ENCODE assay signal across 11 mouse cellular contexts in the genomic region with DNA sequence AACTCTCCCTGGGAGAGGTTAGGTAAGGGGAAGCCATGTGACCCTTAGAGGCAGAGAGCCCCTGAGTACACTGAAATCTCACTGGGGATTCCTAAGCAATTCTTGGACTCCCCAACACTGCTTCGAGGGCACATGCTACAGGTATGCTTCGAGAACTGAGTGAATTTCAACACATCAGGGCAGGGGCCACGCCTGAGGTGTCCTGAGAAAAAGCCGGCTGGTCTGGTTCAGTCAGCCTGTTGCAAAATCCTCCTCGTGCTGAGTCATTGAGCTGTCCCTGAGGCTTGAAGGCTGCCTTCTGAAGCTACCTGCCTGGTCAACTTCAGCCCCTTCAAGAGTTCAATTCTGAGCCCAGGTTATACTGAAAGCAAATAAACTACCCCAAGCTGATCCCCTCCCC.
DNase-seq lines count a peak whose midpoint lies in the region; ATAC-seq and TF ChIP-seq lines count a peak whose summit lies in the region.
"Had no signal": no experiment of that assay in that cellular context is flagged by ENCODE, and none has a peak within 500 bp of the region (broad histone marks: within the 10 kb centered on the region; RNA-seq: fewer than 3 reads in every experiment).

No protein-coding gene starts in this region.

- H3K4me2 ChIP-seq in stomach, embryonic 15.5 days: no peak overlapping the region
- H3K4me2 ChIP-seq: embryonic facial prominence, embryonic 15.5 days; hindbrain, embryonic 15.5 days had no signal

- no peak overlapping the region for H3K9ac ChIP-seq in stomach, embryonic 15.5 days
- H3K9ac ChIP-seq: embryonic facial prominence, embryonic 15.5 days; hindbrain, embryonic 15.5 days had no signal

- TF ChIP-seq CTCF in kidney, adult 2 months (conservative IDR thresholded peaks at IDR 0.05; ENCODE audit: insufficient read depth, insufficient read length, low read depth, low read length): no peak

- H3K4me3 ChIP-seq in kidney, adult 2 months (ENCODE audit: insufficient read depth, low read depth, low read length): no peak overlapping the region
- H3K4me3 ChIP-seq in stomach, embryonic 15.5 days (replicated peaks): no peak overlapping the region
- H3K4me3 ChIP-seq: embryonic facial prominence, embryonic 15.5 days; hindbrain, embryonic 15.5 days had no signal

- TF ChIP-seq POLR2A in kidney, adult 2 months (IDR thresholded peaks at IDR 0.05; ENCODE audit: low read depth, low read length): no peak

- peak; percentile 29 for DNase-seq in kidney, adult 2 months
- DNase-seq in kidney, adult 11 months: no peak
- DNase-seq in adrenal gland, adult 8-10 months: peak; percentile 67
- DNase-seq in lung, adult 18-20 months: peak; percentile 88 to 93
- no peak for DNase-seq in frontal cortex, adult 2 months (ENCODE audit: extremely low spot score in 1 of 2, low spot score in 1 of 2)
- DNase-seq in spleen, adult 12 weeks (ENCODE audit: low spot score): no peak
- no peak for DNase-seq in cerebellum, adult 9-10 months
- DNase-seq: cerebellum, adult 18-20 months had no signal

- ATAC-seq in stomach, embryonic 15.5 days (ENCODE audit: insufficient read depth, low FRiP score, low read depth): peak; percentile 78

- H3K27ac ChIP-seq in kidney, adult 2 months (ENCODE audit: insufficient read depth, low read depth, low read length): no peak overlapping the region
- peak overlapping the region; percentile 61; the same call in 1 of the 2 replicates for H3K27ac ChIP-seq in stomach, embryonic 15.5 days
- H3K27ac ChIP-seq: embryonic facial prominence, embryonic 15.5 days; hindbrain, embryonic 15.5 days had no signal

- H3K27me3 ChIP-seq in kidney, adult 2 months (replicated peaks; ENCODE audit: control insufficient read depth, insufficient read depth, low read length): no peaks in the 10 kb centered on the region
- H3K27me3 ChIP-seq in stomach, embryonic 15.5 days (replicated peaks): no peaks in the 10 kb centered on the region
- H3K27me3 ChIP-seq: embryonic facial prominence, embryonic 15.5 days; hindbrain, embryonic 15.5 days had no signal

- 60% methylated on average over 5 of the region's 5 CpGs for WGBS in kidney, adult 2 months
- 53% methylated on average over 5 of the region's 5 CpGs for WGBS in stomach, embryonic 15.5 days

- H3K4me1 ChIP-seq in kidney, adult 2 months (ENCODE audit: control insufficient read depth, insufficient read depth, low read length): no peaks in the 10 kb centered on the region
- no peaks in the 10 kb centered on the region for H3K4me1 ChIP-seq in stomach, embryonic 15.5 days
- H3K4me1 ChIP-seq: embryonic facial prominence, embryonic 15.5 days; hindbrain, embryonic 15.5 days had no signal

- H3K36me3 ChIP-seq in kidney, adult 2 months (ENCODE audit: control insufficient read depth, insufficient read depth, low read length): no peaks in the 10 kb centered on the region
- H3K36me3 ChIP-seq in stomach, embryonic 15.5 days: no peaks in the 10 kb centered on the region
- H3K36me3 ChIP-seq: embryonic facial prominence, embryonic 15.5 days; hindbrain, embryonic 15.5 days had no signal

- H3K9me3 ChIP-seq in stomach, embryonic 15.5 days: no peaks in the 10 kb centered on the region
- H3K9me3 ChIP-seq: embryonic facial prominence, embryonic 15.5 days; hindbrain, embryonic 15.5 days had no signal

Comparison
In these comparisons a context has a peak if more than half of its experiments do, and no peak if none do; other contexts are left out.
1. DNase-seq: peak in kidney, adult 2 months (single experiment), adrenal gland, adult 8-10 months (single experiment) and lung, adult 18-20 months (2 of 2); none in kidney, adult 11 months (single experiment), frontal cortex, adult 2 months (0 of 2), spleen, adult 12 weeks (single experiment) and cerebellum, adult 9-10 months (single experiment).